Mouse (Mus musculus): ENCODE measurements around the gene Pxn.
"Not testable (repeated sequence)": the region's sequence is repeated elsewhere in the genome, so short reads cannot be mapped to it uniquely, and the experiment has no call there.

Pxn gene

DNA sequence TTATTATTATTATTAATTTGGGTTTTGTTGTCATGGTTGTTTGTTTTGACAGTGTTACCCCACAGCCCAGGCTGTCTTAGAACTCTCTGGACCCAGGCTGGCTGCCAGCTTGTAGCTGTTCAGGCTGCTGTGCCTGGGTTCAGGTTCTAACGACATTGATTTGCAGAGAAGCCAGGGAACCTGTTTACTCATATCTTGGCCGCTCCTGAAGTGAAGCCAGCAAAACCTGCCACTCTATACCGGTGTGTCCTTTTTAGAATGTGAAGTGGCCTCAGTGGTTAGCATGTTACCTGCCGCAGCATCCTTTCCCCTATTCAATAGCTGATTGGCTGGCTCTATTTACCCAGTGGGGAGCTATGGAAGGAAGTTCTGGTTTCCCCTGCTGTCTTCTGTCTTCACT is 19.8 kb upstream of the Pxn start:
- no peak for DNase-seq (ENCODE audit: low spot score in 2 of 2)

DNA sequence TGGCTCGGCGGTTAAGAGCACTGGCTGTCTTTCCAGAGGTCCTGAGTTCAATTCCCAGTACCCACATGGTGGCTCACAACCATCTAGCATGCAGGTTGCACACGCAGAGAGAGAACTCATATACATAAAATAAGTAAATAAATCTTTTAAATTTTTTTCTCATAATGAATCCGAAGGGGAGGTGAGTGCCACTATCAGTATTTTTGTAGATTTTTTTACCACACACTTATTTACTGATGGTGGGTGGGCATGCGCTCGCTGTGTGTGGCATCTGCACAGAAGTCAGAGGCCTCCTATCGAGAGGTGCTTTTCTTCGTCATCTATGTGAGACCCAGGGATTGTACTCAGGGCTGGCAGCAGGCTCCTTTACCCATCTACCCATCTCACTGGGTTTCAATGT is 19.1 kb upstream of the Pxn start:
- no peak for DNase-seq (ENCODE audit: low spot score in 2 of 2)

GRCm38 (mm10) chr5:115487942-115488580 is 18.4 kb upstream of the Pxn start:
- DNase-seq (ENCODE audit: low spot score in 2 of 2) = no peak

- DNase-seq (ENCODE audit: low spot score in 2 of 2) = peak; percentile 85 to 91
Observed at GRCm38 (mm10) chr5:115488841-115489698, 17.4 kb upstream of the Pxn start.

- DNase-seq (ENCODE audit: low spot score in 2 of 2) = peak; percentile 89 to 91
Observed at GRCm38 (mm10) chr5:115489699-115490637, 16.5 kb upstream of the Pxn start.

DNA sequence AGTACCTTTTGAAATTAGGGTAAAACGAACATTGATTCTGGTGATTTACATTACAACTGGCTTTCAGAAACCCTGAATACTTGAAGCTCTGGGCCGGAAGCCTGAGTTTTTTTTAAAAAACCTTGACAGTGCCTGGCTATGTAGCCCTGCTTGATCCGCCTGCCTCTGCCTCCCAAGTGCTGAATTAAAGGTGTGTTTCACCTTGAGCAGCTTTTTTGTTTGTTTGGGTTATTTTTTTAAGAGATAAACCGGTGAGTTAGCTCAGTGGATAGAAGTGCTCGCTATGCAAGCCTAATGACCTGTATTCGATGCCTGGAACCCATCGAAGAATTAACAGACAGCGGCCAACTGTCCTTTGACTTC is 15.9 kb upstream of the Pxn start:
- no peak for DNase-seq (ENCODE audit: low spot score in 2 of 2)

GRCm38 (mm10) chr5:115491076-115491475 is 15.4 kb upstream of the Pxn start:
- no peak for DNase-seq (ENCODE audit: low spot score in 2 of 2)

- DNase-seq (ENCODE audit: low spot score in 2 of 2) = peak; percentile 46 to 51
Observed at GRCm38 (mm10) chr5:115491771-115492322, 14.6 kb upstream of the Pxn start.

DNA sequence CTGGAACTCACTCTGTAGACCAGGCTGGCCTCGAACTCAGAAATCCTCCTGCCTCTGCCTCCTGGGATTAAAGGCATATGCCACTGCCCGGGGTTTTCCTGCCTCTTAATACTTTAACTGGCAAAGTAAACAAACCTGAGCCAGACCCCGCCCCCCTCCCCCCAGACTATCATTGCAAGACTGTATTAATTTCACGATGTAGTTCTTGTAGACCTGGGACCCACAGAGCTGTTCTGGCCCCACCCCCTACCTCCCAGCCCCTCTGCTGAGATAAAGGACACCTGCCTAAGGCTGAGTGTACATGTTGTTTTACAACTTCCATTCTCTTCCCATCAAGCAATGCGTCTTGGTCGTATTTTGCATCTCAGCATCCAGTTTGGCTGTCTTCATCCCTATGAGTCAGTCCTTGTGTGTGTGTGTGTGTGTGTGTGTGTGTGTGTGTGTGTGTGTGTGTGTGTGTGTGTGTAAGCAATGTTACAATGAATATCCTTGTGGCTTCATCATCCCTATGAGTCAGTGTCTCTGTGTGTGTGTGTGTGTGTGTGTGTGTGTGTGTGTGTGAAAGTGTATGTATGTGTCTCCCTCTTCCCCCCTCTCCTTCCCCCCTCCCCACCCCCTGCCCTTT is 13.7 kb upstream of the Pxn start:
- DNase-seq (ENCODE audit: low spot score in 2 of 2) = no peak

- no peak for DNase-seq (ENCODE audit: low spot score in 2 of 2)
Observed at GRCm38 (mm10) chr5:115493441-115493840, 13.0 kb upstream of the Pxn start.

GRCm38 (mm10) chr5:115495618-115496017 is 10.9 kb upstream of the Pxn start:
- not testable (repeated sequence) for DNase-seq (ENCODE audit: low spot score in 2 of 2)

- DNase-seq (ENCODE audit: low spot score in 2 of 2) = no peak
Observed at GRCm38 (mm10) chr5:115497033-115497432, 9.4 kb upstream of the Pxn start.

DNA sequence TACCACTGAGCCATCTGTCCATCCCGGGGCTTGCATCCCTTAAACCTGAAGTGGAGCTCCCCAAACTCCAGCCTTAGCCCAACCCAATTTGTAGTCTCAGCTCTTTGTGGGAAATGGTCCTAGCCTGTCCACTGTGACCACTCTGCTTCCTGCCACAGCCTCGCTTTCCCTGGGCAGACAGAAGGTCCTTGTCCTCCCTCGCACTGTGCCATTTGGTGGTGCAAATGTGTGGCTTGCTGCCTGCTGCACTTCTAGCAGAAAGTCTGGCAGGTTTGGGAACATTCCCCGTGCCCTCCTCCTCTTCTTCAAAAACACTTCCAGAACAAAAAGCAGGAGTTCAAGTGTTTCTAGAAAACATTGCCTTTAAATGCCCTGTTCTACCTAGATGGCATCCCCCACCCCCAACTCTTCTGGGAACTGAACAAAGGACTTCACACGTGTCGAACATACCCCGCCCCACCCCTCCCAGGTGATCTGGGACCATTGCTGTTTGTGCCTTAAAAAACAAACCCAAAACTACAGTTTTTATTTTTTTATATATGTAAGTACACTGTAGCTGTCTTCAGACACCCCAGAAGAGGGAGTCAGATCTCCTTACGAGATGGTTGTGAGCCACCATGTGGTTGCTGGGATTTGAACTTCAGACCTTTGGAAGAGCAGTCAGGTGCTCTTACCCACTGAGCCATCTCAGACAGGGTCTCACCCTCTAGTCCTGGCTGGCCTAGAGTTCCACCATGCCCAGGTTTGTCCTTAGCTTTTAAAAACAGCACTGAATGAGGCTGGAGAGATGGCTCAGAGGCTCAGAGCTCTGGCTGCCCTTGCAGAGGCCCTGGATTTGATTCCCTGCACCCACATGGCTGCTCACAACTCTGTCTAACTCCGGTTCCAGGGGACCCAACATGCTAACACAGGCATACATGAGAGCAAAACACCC is 7.9 kb upstream of the Pxn start:
- no peak for DNase-seq (ENCODE audit: low spot score in 2 of 2)

DNA sequence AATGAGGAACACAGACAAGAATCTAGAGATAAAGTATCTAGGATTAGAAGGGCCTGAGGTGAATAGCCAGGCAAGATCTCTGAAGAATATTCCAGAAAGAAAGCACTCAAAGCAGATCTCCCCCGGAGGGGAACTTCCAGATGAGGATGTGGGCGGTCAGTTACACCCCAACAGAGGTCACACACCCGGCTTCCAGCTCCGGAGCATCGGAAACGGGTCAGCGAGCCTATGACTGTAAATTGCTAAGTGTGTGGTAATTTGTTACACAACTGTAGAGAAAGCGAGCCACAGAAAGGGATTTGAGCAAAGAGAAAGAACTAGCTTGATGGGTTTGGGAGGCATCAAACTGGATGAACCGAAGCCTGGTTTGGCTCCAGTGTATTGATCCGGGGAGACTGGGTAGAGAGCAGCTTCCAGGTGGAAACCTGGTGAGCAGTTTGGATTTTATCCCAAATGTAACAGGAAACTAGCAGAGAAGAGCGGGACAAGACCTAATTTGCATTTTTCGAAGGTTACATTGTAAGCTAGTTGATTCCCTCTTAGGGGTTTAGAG is 6.0 kb upstream of the Pxn start:
- DNase-seq (ENCODE audit: low spot score in 2 of 2) = no peak

- DNase-seq (ENCODE audit: low spot score in 2 of 2) = no peak
Observed at GRCm38 (mm10) chr5:115503035-115503434, 3.4 kb upstream of the Pxn start.

- DNase-seq (ENCODE audit: low spot score in 2 of 2) = not testable (repeated sequence)
Observed at GRCm38 (mm10) chr5:115505617-115506016, 859 bp upstream of the Pxn start.

DNA sequence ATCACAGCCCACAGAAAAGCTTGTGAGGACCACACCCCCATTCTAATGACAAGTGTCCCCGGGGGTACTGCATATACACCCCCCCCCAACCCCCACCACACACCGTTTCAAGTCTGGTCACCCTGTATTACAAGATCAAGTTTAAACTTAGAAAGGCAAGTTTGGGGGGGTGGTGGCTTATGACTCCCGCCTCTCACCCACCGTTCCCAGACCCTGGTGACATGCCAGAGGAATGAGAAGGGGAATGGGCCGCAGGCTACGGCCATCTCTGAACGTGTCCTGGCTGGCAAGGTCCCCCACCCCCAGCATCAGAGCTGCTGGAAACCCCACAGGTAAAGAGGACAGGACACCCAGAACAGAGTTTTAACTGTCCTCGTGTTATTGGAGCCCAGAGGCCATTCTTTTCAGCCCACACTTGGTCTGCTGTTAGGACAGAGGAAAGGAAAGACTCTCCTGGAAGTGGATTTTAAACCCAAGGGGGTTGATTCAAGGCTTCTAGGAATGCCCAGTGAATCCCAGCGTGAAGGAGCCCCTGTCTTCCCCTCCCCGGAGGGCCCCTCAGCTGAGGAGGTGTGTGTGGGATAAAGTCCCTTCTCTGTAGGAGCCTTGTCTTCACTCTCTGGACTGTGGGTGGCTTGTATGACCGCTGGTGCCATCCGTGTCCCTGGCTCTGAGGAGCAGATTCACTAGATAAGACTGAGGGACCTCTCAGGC is 948 bp downstream of the Pxn start:
- DNase-seq (ENCODE audit: low spot score in 2 of 2) = no peak

DNA sequence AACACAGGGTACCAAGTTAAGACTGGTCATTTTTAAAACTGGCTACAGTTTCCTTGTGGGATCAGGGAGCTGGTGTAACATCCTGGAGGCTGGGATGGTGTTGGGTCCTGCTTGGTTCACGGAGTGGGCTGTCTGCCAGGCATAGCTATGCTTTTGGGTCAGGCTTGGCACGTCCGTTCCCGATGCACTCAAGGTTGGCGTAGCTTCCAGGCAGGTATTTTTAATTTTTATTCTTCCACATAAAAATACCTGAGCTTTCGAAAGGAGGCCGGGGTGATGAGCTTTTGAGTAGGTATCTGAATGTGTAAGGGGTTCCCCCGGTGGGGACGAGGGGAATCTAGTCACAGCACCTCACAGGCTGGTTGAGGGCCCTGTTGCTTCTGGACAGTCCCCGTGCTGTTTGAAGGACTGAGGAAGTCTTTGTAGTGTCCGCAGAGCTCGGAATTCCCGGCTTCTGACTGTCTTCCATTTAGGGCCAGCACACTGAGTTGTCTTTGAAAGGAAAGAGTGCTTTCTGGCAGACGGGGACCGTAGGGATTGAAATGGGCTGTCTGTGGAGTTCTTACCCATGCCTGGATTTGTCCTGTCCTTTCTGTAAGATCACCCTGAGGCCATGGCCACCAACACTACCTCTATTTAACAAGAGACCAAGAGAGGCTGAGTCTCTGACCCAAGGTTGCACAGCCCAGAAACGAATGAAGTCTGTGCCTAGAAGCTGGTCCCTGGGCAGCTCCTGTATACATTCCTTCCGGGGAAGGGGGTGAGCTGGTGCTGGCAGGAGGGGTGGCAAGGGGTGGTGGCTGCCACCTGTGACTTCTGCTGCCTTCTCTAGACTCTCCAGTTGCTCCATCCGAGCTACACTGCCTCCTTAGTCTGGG is 1.7 kb downstream of the Pxn start:
- no peak for DNase-seq (ENCODE audit: low spot score in 2 of 2)

DNA sequence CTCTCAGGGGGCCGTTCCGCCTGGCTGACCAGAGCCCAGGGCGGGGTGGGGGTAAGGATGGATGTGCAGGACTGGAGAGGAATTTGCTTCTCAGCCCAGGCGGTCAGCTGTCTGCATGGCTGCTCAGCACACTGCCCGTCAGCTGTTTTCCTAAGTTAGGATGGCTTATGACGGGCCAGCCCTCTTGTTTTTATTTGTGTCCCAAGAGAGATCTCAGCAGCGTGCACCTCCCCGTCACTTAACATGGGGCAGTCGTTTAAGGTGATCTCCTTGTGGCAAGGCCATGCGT is 2.3 kb downstream of the Pxn start:
- no peak for DNase-seq (ENCODE audit: low spot score in 2 of 2)

Data from spleen, postnatal 10 days (tissue).